Mouse (Mus musculus) limb, embryonic 15.5 days (tissue): ENCODE data around the gene Fancd2os. TPM values are rescaled to one million over a fixed set of nuclear protein-coding genes. Genes with fewer than 3 reads are reported as not detected.

ENCODE experiments used
- ATAC-seq: fragments of 200-750 bp; cut with Nextera tagmentation; 2 replicates; pipeline ENCODE4 v1.8.0; 2017; ENCODE audit warnings: low read depth, moderate TSS enrichment; ENCODE audit not compliant: insufficient number of reproducible peaks, low FRiP score, low TSS enrichment
- H3K27ac ChIP-seq: fragments of 300-500 bp; sonication (generic); 2 replicates; pipeline ENCODE4 v1.5.1; 2015; ENCODE audit warnings: moderate library complexity, mild to moderate bottlenecking, inconsistent platforms
- H3K27me3 ChIP-seq: fragments of 300-500 bp; sonication (generic); 2 replicates; pipeline ENCODE4 v1.6.1; 2015; ENCODE audit warnings: inconsistent platforms
- H3K36me3 ChIP-seq: fragments of 300-500 bp; sonication (generic); 2 replicates; pipeline ENCODE4 v1.6.1; 2015; ENCODE audit warnings: inconsistent platforms
- H3K4me1 ChIP-seq: fragments of 300-500 bp; sonication (generic); 2 replicates; pipeline ENCODE4 v1.6.1; 2015; ENCODE audit warnings: inconsistent platforms
- H3K4me2 ChIP-seq: fragments of 300-500 bp; sonication (generic); 2 replicates; pipeline ENCODE4 v1.6.1; 2015; ENCODE audit warnings: mild to moderate bottlenecking, inconsistent platforms
- H3K4me3 ChIP-seq: fragments of 300-500 bp; sonication (generic); 2 replicates; pipeline ENCODE4 v1.5.1; 2015; ENCODE audit warnings: mild to moderate bottlenecking, inconsistent platforms
- H3K9ac ChIP-seq: fragments of 300-500 bp; sonication (generic); 2 replicates; pipeline ENCODE4 v1.6.1; 2015; ENCODE audit warnings: inconsistent platforms
- H3K9me3 ChIP-seq: fragments of 300-500 bp; sonication (generic); 2 replicates; pipeline ENCODE4 v1.6.1; 2016; ENCODE audit warnings: inconsistent platforms
- WGBS: fragments of 180-500 bp; shearing (Covaris S2); methylation state at CpG from one replicate; pipeline ENCODE4 v1.1.7; 2015; 5-methylcytosine and 5-hydroxymethylcytosine counted together
- polyA plus RNA-seq: library from polyadenylated mRNA; unstranded; fragments of >200 nt; fragmentation: Nextera tagmentation; extraction: Ambion mirVana; gene quantifications from 2 replicates; pipeline ENCODE4 v1.2.1, GENCODE M21; 2015

Fancd2os gene
- polyA plus RNA-seq = not detected in 2 replicates

- H3K4me3 ChIP-seq = no peak within 1 kb of the TSS
- no peaks in the 10 kb centered on the region for H3K9me3 ChIP-seq
- ATAC-seq = no peak
- H3K27ac ChIP-seq = no peak within 1 kb of the TSS
- no peaks in the 10 kb centered on the region for H3K36me3 ChIP-seq
- peaks cover 12% of the 10 kb centered on the region for H3K4me1 ChIP-seq
- WGBS = 40% methylated on average over 23 of the region's 23 CpGs
- 0 out of 2 replicates have a peak within 1 kb of the TSS, but pooled peaks have one; percentile 2 for H3K4me2 ChIP-seq
- no peaks in the 10 kb centered on the region for H3K27me3 ChIP-seq
- no peak within 1 kb of the TSS for H3K9ac ChIP-seq
Observed at GRCm38 (mm10) chr6:113600543-113601139, at the start of gene Fancd2os. TSS of gene Fancd2os (minus strand) at chr6:113600715.

- Histone ChIP-seq H3K4me2 (no peak overlapping the region), H3K4me1 (no peaks in the 10 kb centered on the region), H3K27ac (no peak overlapping the region), H3K9ac (no peak overlapping the region), H3K4me3 (no peak overlapping the region), H3K9me3 (no peaks in the 10 kb centered on the region), H3K27me3 (no peaks in the 10 kb centered on the region), H3K36me3 (no peaks in the 10 kb centered on the region)
- WGBS = 56% methylated on average over 4 of the region's 4 CpGs
- no peak for ATAC-seq
Observed at GRCm38 (mm10) chr6:113650197-113650640, 49.7 kb upstream of the Fancd2os start.

GRCm38 (mm10) chr6:113649346-113650196 is 49.1 kb upstream of the Fancd2os start:
- H3K4me3 ChIP-seq = no peak overlapping the region
- H3K4me2 ChIP-seq = no peak overlapping the region
- H3K27me3 ChIP-seq = no peaks in the 10 kb centered on the region
- no peak overlapping the region for H3K9ac ChIP-seq
- no peaks in the 10 kb centered on the region for H3K9me3 ChIP-seq
- ATAC-seq = no peak
- no peak overlapping the region for H3K27ac ChIP-seq
- 86% methylated on average over 7 of the region's 7 CpGs for WGBS
- no peaks in the 10 kb centered on the region for H3K36me3 ChIP-seq
- H3K4me1 ChIP-seq = no peaks in the 10 kb centered on the region

- no peaks in the 10 kb centered on the region for H3K4me1 ChIP-seq
- H3K4me3 ChIP-seq = no peak overlapping the region
- peak overlapping the region; percentile 27; the same call in 1 of the 2 replicates for H3K27ac ChIP-seq
- no peak for ATAC-seq
- no peak overlapping the region for H3K4me2 ChIP-seq
- H3K9ac ChIP-seq = no peak overlapping the region
- 76% methylated on average over 8 of the region's 8 CpGs for WGBS
- no peaks in the 10 kb centered on the region for H3K36me3 ChIP-seq
- H3K9me3 ChIP-seq = no peaks in the 10 kb centered on the region
- no peaks in the 10 kb centered on the region for H3K27me3 ChIP-seq
Observed at GRCm38 (mm10) chr6:113644808-113645207, 44.3 kb upstream of the Fancd2os start.

GRCm38 (mm10) chr6:113643967-113644366 is 43.5 kb upstream of the Fancd2os start:
- WGBS = 89% methylated on average over 2 of the region's 2 CpGs
- Histone ChIP-seq H3K36me3 (no peaks in the 10 kb centered on the region), H3K27me3 (no peaks in the 10 kb centered on the region), H3K4me3 (no peak overlapping the region), H3K9me3 (no peaks in the 10 kb centered on the region), H3K27ac (no peak overlapping the region), H3K9ac (no peak overlapping the region), H3K4me1 (no peaks in the 10 kb centered on the region), H3K4me2 (no peak overlapping the region)
- ATAC-seq = no peak

- H3K36me3 ChIP-seq = no peaks in the 10 kb centered on the region
- ATAC-seq = no peak
- WGBS = 74% methylated on average over 4 of the region's 4 CpGs
- no peak overlapping the region for H3K4me2 ChIP-seq
- no peaks in the 10 kb centered on the region for H3K27me3 ChIP-seq
- H3K27ac ChIP-seq = no peak overlapping the region
- no peak overlapping the region for H3K9ac ChIP-seq
- no peaks in the 10 kb centered on the region for H3K9me3 ChIP-seq
- no peak overlapping the region for H3K4me3 ChIP-seq
- H3K4me1 ChIP-seq = 0 out of 2 replicates have a peak, but pooled peaks cover 4% of the 10 kb centered on the region
Observed at GRCm38 (mm10) chr6:113643021-113643420, 42.5 kb upstream of the Fancd2os start.

- H3K4me2 ChIP-seq = no peak overlapping the region
- 76% methylated on average over 8 of the region's 8 CpGs for WGBS
- H3K4me1 ChIP-seq = 0 out of 2 replicates have a peak, but pooled peaks cover 4% of the 10 kb centered on the region
- H3K4me3 ChIP-seq = no peak overlapping the region
- H3K27ac ChIP-seq = no peak overlapping the region
- ATAC-seq = no peak
- no peaks in the 10 kb centered on the region for H3K36me3 ChIP-seq
- no peak overlapping the region for H3K9ac ChIP-seq
- no peaks in the 10 kb centered on the region for H3K9me3 ChIP-seq
- H3K27me3 ChIP-seq = no peaks in the 10 kb centered on the region
Observed at GRCm38 (mm10) chr6:113642605-113643004, 42.1 kb upstream of the Fancd2os start.

- no peak overlapping the region for H3K27ac ChIP-seq
- H3K36me3 ChIP-seq = 0 out of 2 replicates have a peak, but pooled peaks cover under 1% of the 10 kb centered on the region
- H3K9me3 ChIP-seq = no peaks in the 10 kb centered on the region
- H3K9ac ChIP-seq = no peak overlapping the region
- no peak overlapping the region for H3K4me3 ChIP-seq
- H3K4me1 ChIP-seq = 0 out of 2 replicates have a peak, but pooled peaks cover 4% of the 10 kb centered on the region
- WGBS = 78% methylated on average over 4 of the region's 4 CpGs
- H3K27me3 ChIP-seq = no peaks in the 10 kb centered on the region
- H3K4me2 ChIP-seq = no peak overlapping the region
- ATAC-seq = no peak
Observed at GRCm38 (mm10) chr6:113639201-113639600, 38.7 kb upstream of the Fancd2os start.

- Histone ChIP-seq H3K4me2 (peak within 1 kb of the TSS; percentile 59), H3K4me3 (peak within 1 kb of the TSS; percentile 55), H3K36me3 (0 out of 2 replicates have a peak, but pooled peaks cover 3% of the 10 kb centered on the region), H3K9me3 (no peaks in the 10 kb centered on the region), H3K9ac (peak within 1 kb of the TSS; percentile 44; the same call in 1 of the 2 replicates), H3K27ac (peak within 1 kb of the TSS; percentile 57; the same call in 1 of the 2 replicates), H3K4me1 (0 out of 2 replicates have a peak, but pooled peaks cover 4% of the 10 kb centered on the region), H3K27me3 (no peaks in the 10 kb centered on the region)
- WGBS = 5% methylated on average over 37 of the region's 37 CpGs
- peak; percentile 83 for ATAC-seq
Observed at GRCm38 (mm10) chr6:113638302-113639040, 38.0 kb upstream of the Fancd2os start, which contains the start of gene Irak2. TSS of gene Irak2 (plus strand) at chr6:113638467.

GRCm38 (mm10) chr6:113632863-113633262 is 32.3 kb upstream of the Fancd2os start:
- Histone ChIP-seq H3K27me3 (no peaks in the 10 kb centered on the region), H3K36me3 (peaks cover 54% of the 10 kb centered on the region), H3K4me3 (no peak overlapping the region), H3K9ac (no peak overlapping the region), H3K9me3 (no peaks in the 10 kb centered on the region), H3K4me2 (no peak overlapping the region), H3K27ac (no peak overlapping the region), H3K4me1 (no peaks in the 10 kb centered on the region)
- WGBS = 88% methylated on average over 4 of the region's 4 CpGs
- ATAC-seq = 0 out of 2 replicates have a peak, but pooled peaks have one; percentile 27

GRCm38 (mm10) chr6:113630322-113630721 is 29.8 kb upstream of the Fancd2os start:
- Histone ChIP-seq H3K4me3 (no peak overlapping the region), H3K9me3 (no peaks in the 10 kb centered on the region), H3K4me2 (no peak overlapping the region), H3K9ac (no peak overlapping the region), H3K27ac (no peak overlapping the region), H3K4me1 (peaks cover 6% of the 10 kb centered on the region), H3K36me3 (peaks cover 61% of the 10 kb centered on the region), H3K27me3 (no peaks in the 10 kb centered on the region)
- 85% methylated on average over 5 of the region's 5 CpGs for WGBS
- ATAC-seq = no peak
